Mouse (Mus musculus): ENCODE results near the gene Tmem198b.

The Tmem198b gene

DNA sequence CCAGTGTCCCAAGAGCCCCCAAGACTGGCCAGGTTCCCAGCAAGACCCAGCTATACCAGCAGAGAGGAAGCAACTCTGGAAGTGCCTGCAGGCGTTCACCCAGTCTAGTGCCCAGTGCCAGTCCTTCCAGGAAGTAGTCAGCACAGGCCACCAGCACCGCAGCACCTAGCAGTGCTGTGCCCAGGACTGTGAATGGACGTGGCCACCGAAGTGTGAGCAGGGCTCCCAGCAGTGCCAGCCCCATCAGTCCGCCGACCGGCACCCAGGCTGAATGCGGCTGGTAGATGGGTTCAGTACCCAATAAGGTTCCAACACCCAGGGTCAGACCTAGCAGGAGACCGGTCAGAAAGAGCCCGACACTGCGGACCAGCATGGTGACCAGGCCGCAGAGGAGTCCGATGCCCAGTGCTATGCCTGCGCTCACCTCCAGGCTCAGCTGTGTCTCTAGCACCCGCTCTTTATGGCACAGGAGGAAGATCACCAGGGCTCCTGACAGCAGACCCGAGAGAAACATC, 2.1 kb downstream of the Tmem198b start:
- no peak for DNase-seq (ENCODE audit: low read depth)

DNA sequence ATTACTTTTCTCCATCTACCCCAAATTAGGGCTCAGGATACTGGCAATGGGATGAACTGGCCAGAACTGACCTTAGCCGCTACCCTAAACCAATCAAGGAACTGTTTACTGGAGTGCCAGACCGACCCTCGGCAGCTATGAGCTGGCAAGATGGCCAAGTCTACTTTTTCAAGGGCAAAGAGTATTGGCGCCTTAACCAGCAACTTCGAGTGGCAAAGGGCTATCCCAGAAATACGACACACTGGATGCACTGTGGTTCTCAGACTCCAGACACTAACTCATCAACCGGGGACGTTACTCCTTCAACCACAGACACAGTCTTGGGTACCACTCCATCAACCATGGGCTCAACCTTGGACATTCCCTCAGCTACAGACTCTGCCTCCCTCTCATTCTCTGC, 5.5 kb downstream of the Tmem198b start:
- no peak for DNase-seq (ENCODE audit: low read depth)

DNA sequence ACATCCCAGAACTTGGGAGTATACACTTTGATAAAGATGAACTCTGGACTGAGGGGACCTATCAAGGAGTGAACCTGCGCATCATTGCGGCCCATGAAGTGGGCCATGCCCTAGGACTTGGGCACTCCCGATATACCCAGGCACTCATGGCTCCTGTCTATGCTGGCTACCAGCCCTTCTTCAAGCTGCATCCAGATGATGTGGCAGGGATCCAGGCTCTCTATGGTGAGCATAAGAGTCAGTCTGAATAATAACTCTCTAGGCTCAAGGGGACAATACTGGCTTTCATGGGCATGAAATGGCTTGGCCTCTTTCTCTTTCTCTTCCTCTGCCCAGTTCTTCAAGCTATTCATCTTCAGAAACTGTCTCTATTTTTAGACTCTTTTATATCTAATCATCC, 8.6 kb downstream of the Tmem198b start:
- DNase-seq (ENCODE audit: low read depth): no peak

DNA sequence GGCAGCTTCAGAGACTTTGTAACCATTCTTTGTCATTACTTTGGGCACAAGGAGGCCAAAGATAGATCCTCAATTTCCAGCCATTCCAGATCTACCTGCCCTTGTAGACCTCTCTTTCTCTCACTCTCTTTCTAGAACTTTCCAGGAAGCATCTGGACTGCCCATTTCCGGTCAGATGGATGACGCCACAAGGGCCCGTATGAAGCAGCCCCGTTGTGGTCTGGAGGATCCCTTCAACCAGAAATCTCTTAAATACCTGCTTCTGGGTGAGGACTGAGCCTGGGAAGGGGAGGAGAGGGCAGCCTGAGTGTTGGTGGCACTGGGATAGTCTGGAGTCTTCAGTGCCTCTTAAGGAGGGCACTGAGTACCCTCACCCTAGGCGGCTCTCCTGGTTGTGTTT, 9.8 kb downstream of the Tmem198b start:
- peak; percentile 60 for DNase-seq (ENCODE audit: low read depth)

DNA sequence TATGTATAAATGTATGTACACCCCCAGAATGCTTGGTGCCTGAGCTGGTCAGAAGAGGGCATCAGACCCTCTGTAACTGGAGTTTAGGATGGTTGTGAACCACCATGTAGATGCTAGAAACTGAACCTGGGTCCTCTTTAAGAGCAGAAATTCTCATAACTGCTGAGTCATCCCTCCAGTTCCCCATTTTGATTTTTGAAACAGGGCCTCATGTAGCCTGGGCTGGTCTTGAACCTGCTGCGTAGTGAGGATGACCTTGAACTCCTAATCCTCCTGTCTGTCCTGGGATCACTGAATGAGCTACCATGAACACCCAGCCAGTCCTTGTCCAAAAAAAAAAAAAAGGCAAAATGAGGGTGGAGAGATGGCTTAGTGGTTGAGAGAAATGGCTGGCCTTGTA, 10.9 kb downstream of the Tmem198b start:
- DNase-seq (ENCODE audit: low read depth): peak; percentile 31

DNA sequence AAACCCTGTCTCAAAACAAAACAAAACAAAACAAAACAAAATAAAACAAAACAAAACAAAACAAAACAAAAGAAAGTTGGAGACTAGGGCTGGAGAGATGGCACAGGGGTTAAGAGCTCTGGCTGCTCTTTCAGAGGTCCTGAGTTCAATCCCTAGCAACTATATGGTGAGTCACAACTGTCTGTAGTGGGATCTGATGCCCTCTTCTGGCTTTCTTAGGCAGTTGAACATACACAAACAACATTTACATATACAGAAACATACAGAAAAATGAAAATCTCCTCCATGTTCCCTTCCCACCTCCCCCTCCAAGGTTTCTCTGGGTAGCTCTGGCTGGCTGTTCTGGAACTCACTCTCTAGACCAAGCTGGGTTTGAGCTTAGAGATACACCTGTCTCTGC, 12.1 kb downstream of the Tmem198b start:
- peak; percentile 67 for DNase-seq (ENCODE audit: low read depth)

DNA sequence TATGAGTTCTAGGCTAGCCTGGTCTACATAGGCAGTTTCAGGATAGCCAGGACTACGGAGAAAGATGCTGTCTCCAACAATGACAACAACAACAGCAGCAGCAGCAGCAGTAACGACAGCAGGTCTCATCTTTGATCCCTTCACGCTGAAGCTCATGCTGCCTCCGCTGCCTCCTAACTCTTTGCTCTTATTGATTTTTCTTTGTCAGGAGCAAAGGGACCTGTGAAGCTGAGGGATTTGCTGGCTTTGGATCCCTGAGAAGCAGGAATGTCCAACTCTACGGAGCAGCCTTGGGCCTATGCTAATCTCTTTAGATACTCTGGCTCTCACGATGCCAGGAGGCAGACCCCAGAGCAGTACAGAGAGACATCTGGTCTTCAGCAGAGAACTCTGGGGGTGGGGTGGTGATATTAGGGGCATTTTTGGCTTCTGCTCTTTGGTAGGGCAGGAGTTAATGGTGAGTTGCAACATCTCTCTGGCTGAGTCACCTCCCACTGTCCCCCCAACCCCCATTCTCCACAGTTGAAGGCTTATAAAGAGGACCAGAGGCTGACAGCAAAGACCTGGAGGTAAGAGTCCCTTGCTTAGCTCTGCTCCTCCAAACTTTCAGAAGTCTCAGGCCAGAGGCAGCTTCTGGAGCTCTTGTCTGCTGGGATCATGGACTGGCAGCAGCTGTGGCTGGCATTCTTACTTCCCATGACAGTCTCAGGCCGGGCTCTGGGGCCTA, 13.6 kb downstream of the Tmem198b start, which contains the start of gene Mmp19:
Mmp19 (plus strand) TSS at position 513 of the 727 bp plus-strand sequence.
- peak; percentile 67 for DNase-seq (ENCODE audit: low read depth)

DNA sequence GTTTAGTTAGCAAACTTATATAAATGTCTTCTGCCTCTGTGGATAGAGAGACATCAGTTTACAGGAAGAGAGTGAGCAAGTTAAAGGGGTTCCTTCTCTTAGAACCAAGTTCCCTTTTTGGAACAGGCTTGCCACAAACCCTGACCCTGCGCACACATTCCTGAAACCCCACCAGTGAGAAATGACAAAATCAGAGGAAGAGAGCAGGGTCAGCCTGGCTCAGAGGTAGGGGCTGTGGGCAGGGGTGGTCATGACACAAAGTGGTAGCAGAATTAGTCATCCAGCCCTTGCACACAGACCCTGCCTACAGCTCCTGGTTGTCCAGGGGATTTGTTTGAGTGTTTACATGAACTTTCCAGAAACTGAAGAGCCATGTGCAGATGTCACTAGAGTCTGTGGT, 24.0 kb downstream of the Tmem198b start:
- peak; percentile 68 for DNase-seq (ENCODE audit: low read depth)

DNA sequence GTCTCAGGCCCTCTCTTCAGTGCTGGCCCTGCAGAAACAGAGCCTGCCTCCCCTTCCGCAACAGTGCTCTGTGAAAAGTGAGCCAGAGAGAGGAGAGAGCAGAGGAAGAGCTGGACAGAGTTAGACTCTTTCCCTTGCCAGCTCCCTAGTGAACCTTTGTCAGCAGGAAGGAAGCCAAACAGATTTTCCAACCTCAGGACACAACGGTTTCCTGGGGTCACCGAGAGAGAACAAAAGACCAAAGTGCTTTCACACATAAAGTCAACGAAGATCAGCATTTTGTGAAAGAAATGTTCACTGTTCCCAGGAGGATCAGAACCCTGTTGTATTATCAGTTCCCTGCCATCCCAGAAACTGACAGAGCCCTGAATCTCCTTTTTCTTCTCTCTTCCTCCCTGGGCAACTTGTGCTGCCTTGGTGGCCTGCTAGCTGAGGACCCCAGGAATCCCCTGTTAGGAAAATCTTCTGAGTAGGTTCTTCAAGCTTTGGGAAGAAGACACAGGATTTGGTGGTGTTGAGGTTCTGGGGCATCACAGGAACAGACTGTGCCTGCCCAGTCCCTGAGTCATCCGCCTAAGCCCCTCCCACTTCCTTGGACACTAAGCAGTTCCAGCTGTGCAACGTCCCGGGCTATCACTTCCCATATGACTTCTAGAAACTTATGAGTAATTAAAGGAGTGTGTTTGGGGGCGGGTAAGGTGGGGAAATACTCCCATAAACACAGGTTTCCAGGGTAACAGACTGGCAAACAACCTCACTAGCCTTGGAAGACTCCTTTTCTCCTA, 25.0 kb downstream of the Tmem198b start:
- peak; percentile 93 for DNase-seq (ENCODE audit: low read depth)

DNA sequence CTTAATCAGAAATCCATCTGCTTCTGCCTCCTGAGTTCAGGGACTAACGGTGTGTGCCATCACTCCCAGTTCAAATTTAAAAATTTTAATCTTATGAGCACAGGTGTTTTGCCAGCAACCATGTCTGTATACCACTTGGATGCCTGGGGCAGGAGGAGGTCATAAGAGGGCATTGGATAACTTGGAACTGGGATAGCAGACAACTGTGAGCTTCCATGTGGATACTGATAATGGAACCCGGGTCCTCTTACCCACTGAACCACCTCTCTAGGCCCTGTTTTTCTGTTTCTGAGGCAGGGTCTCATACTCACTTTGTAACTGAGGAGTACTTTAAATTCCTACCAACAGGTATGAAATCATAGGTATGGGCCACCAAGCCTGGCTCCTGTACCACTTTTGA, 25.7 kb downstream of the Tmem198b start:
- no peak for DNase-seq (ENCODE audit: low read depth)

DNA sequence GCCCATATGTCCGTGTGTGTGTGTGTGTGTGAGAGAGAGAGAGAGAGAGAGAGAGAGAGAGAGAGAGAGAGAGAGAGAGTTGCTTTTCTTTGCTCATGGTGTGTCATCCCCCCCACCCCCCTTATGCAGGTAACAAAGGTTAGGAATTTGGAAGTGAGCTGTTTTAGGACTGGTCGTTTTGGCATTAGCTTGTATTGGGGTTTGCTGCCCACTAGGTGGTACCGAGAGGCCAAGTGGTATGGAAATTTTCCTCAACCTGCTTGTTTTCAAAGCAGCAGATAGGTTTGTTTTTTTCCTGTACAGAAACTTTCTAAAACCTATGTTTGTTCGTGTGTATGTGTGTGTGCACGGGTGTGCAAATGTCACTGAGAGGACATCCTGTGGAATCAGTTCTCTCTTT, 30.5 kb downstream of the Tmem198b start:
- peak; percentile 67 for DNase-seq (ENCODE audit: low read depth)

DNA sequence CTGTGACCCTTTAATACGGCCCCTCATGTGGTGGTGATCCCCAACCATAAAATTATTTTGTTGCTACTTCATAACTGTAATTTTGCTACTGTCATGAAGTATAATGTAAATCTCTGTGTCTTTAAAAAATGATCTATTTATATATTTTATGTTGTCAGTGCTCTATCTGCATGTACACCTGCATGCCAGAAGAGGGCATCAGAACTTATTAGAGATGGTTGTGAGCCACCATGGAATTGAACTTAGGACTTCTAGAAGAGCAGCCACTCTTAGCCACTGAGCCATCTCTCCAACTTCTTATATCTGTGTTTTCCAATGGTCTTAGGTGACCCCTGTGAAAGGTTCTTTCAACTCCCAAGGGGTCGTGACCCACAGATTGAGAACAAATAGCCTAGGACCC, 31.3 kb downstream of the Tmem198b start:
- DNase-seq (ENCODE audit: low read depth): peak; percentile 61
